Mouse (Mus musculus): ENCODE data around the gene 4930519G04Rik. TPM values are rescaled to one million over a fixed set of nuclear protein-coding genes. Genes with fewer than 3 reads are reported as not detected.
A peak's percentile ranks its signal among the peaks of the same experiment; 100 is the strongest.
"Not testable (repeated sequence)": the region's sequence is repeated elsewhere in the genome, so short reads cannot be mapped to it uniquely, and the experiment has no call there.

4930519G04Rik gene
- total RNA-seq, 4 experiments from 2014 or later: not detected

DNA sequence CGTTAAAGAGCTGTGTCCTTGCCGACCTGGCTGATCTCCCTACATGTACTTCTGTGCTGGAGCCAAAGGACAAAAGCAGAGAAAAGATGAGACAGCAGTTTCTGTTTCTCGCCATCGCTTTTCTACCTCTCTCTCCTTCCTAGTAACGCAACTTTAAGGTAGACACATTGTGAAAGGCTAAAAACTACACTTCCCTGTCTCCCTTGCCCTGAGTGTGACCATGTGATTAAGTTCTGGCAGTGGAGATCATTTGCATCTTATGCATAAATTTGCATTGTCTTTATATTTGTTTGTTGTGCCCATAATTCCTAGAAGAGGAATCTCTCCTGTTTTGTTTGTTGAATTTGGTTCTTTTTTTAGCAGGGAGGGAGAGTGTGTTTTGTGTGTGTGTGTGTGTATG lies 62.4 kb downstream of the 4930519G04Rik start:
- DNase-seq: no peak

DNA sequence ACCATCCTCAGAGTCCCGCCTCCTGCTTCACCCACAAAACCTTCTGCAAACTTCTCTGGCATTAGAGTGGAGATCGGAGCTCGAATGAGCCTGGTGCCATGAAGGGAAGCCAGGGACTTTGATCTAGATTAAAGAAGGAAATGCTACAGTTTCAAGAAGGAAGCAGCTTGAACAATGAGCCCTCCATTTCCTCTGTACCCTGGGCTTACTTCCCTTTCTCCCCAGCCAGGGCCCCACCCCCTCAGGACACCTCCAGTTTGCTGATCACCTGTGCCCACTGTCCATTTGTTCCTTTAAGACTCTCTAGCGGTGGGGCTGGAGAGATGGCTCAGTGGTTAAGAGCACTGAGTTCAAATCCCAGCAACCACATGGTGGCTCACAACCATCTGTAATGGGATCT lies 63.3 kb downstream of the 4930519G04Rik start:
- no peak for DNase-seq

DNA sequence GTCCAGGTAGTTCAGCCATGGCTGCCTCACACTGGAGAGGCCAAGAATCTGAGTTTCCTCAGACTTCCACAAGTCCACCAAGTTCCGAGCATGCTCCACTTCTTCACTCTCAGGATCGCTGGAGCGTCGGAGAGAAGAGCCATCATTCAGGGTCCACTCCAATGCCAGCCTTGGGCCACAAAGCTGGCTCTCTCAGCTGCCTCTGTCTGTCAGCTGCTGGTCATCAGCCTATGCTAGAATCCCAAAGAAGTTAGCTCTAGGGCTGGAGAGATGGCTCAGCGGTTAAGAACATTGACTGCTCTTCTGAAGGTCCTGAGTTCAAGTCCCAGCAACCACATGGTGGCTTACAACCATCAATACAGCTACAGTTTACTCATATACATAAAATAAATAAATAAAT lies 63.9 kb downstream of the 4930519G04Rik start:
- not testable (repeated sequence) for DNase-seq

DNA sequence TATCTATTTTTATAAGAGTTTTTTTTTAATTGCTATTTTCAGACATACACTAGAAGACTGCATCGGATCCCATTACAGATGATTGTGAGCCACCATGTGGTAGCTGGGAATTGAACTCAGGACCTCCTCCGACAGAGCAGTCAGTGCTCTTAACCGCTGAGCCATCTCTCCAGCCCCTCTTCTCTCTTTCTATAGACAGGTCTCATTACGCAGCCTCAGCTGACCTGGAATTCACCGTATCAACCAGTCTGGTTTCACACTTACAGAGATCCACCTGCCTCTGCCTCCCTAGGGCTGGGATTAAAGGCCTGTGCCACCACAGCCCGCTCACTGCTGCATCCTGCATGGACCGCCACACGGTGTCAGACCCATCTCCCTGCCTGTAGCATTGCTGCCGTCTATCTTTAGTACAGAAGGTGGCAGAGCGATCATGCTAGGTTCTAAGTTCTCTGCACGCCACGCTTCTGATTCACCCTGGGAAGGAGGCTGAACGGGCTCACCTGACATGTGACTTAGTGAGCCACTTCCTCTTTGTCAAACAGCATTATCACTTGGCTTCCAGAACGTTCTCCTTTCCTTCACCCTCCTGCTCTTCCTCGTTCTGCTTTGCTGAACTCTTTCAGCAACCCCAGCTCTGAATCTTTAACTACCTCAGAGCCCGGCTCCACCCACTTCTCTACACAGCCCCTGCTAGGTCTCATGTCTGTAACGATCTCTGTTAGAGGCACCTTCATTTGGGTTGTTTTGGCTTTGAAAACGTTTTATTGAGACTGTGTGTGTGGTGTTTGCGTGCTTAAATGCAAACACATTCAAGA lies 68.3 kb downstream of the 4930519G04Rik start:
- DNase-seq: no peak

DNA sequence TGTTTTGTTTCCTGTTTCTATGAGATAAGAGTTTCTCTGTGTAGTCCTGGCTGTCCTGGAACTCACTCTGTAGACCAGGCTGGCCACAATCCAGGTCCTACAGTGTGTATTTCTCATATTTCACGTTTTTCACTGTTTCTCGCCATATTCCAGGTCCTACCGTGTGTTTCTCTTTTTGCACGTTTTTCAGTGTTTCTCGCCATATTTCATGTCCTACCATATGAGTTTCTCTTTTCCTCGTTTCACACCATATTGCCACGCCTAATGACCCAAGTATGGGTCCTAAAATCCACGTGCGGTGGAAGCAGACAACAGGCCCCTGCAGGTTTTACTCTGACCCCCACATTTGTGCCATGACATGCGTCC lies 68.9 kb downstream of the 4930519G04Rik start:
- no peak for DNase-seq

DNA sequence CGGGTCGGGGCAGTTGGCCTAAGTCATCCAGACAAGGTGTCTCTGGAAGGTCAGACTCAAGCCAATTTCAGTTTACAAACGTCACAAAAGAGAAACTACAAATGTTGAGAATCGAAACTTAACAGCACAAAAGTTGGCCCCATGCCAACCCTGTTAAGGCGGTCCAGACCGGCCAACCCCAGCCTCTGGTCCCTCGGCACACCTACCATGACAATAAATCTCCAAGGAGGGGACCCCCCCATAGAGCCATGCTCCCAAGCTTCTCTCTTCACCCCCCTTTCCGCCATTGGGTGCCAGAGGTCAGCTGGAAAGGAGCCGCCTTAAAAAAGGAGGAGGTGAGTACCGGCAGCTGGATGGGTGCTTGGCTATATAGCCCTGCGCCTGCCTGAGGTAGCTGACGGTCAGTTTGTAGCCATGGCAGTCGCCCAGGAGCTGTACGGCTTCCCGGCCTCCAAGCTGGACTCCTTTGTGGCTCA lies 69.6 kb downstream of the 4930519G04Rik start, which contains the start of gene Oasl1:
TSS of gene Oasl1 (plus strand) at position 243 of the 476 bp plus-strand sequence.
- peak; percentile 24 for DNase-seq

DNA sequence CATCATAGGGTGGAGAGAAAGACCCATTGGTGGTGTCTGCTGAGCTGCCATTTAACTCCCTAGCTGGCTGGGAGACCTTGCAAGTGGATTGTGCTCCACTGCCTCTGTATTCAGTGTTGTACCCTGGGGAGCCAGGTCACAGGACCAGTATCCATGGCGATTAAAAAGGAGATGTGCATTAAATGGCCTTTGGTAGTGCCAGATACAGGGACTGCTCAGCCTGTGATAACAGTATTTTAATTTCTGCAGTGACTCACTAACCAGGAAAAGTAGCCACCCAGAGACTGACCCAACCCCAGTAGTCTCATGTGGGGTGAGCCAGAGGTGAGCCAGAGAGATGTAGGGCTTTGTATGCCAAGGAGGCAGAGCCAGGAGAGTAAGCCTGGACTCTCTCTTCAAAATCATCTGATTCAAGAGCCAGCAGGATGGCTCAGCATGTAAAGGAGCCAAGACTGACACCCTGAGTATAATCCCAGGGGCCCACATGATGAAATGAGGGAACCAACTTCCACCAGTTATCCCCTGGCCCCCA lies 72.8 kb downstream of the 4930519G04Rik start:
- no peak for DNase-seq

DNA sequence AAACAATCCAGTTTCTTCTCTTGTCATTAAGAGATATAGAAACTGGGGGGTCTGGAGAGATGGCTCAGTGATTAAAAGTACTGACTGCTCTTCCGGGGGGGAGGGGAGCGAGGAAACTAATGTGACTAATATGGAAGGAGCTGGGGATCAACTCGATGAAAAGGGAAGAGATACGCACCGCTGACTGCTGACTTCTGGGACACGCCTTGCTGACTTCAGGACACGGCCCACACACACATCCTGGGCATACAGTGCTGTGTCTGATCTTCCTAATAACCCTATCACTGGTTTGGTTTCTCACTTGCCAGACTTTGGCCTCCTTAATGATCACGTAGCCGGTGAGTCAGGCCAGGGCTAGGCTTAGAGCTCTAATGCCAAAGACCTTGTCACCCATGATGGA lies 73.3 kb downstream of the 4930519G04Rik start:
- no peak for DNase-seq

DNA sequence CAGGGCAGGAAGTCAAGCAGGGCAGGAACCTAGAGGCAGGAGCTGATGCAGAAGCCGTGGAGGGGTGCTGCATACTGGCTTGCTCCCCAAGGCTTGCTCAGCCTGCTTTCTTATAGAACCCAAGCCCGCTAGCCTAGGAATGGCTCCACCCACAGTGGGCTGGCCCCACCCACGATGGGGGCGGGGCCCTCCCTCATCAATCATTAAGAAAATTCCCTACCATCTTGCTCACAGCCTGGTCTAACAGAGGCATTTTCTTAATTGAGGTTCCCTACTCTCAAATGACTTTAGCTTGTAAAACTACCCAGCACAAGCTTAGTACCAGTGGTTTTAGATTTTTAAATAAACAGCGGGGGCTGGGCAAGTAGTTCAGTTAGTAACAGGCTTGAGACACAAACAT lies 78.2 kb downstream of the 4930519G04Rik start:
- no peak for DNase-seq

DNA sequence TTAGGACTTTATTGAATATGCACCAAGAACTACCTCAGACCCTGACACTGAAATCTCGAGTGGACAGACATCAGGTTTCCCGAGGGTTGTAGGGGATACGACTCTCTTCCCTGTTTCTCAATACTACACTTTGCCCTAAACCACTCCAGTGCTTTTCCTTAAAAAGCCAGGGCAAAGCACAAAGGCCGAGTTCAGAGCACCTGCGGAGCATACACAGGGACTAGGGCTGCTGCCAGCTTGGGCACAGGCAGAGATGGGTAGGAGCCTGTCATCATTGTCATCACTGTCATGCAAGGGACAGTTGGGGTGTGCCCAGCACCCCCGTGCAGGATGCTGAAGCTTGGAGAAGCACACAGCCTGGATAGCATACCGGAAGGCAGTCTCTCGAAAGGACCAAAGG lies 79.7 kb downstream of the 4930519G04Rik start:
- no peak for DNase-seq

Small RNAs within 50 kb of the gene (microRNA-seq; reads per million reads assigned to microRNA genes)
- 3.2 to 7.7 reads per million in 2 experiments for gene Mir6240

Other genes with a start within 250 kb of the 4930519G04Rik start
- 1 to 10 TPM; 1.3 to 3.4 (median 2.4) TPM for gene Trpv4, start 195.2 kb upstream of the 4930519G04Rik start, total RNA-seq (2022)
- 10 to 100 TPM; 49.4 to 67.4 (median 55.3) TPM for gene Gltp, start 162.7 kb upstream of the 4930519G04Rik start, total RNA-seq (2022)
- 10 to 100 TPM in 2 of 4 experiments, 1 to 10 TPM in 2; 7.4 to 27.5 (median 12.3) TPM for gene Tchp, start 145.9 kb upstream of the 4930519G04Rik start, total RNA-seq (2022)
- gene Ankrd13a, start 79.0 kb upstream of the 4930519G04Rik start, total RNA-seq (2022): 10 to 100 TPM; 66.7 to 96.6 (median 86.8) TPM
- gene Git2, start 78.1 kb upstream of the 4930519G04Rik start, total RNA-seq (2022): 10 to 100 TPM; 32.8 to 59.9 (median 45.6) TPM
- 10 to 100 TPM; 37.3 to 58.7 (median 43.6) TPM for gene 1500011B03Rik, start 30.2 kb upstream of the 4930519G04Rik start, total RNA-seq (2022)
- gene Gm9936, start 5.0 kb downstream of the 4930519G04Rik start, total RNA-seq (2022): not detected
- 10 to 100 TPM; 12.0 to 16.8 (median 14.4) TPM for gene Oasl2, start 43.3 kb downstream of the 4930519G04Rik start, total RNA-seq (2022)
- gene Oasl1, start 69.6 kb downstream of the 4930519G04Rik start, total RNA-seq (2022): 1 to 10 TPM; 1.7 to 2.4 (median 2.0) TPM
- gene 2210016L21Rik, start 88.5 kb downstream of the 4930519G04Rik start, total RNA-seq (2022): 10 to 100 TPM; 46.4 to 59.2 (median 54.2) TPM
- gene Hnf1a, start 117.4 kb downstream of the 4930519G04Rik start, total RNA-seq (2022): not detected
- gene Sppl3, start 157.5 kb downstream of the 4930519G04Rik start, total RNA-seq (2022): 10 to 100 TPM; 44.3 to 62.9 (median 56.7) TPM
- not detected for gene Gm10401, start 244.6 kb downstream of the 4930519G04Rik start, total RNA-seq (2022)